In the genomic region with DNA sequence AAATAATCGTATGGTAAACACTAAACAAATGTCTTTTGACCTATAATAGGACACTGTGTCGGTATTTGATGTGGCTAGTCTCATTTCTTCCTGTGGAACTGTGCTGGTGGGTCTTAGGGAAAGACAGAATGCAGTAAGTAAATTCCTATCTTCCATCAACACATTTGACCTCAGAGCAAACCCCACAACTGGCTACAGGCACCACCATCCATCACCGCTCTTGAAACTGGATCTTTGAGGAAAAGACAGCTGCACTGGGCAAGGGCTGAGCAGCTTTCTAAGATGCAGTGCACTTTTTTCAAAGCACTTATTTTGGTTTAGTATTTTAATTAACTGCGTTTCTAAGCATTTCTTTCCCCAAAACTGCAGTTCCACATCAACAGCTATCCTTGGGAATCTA, we compare ENCODE assay signal across 22 mouse cellular contexts.
DNase-seq lines count a peak whose midpoint lies in the region; ATAC-seq and TF ChIP-seq lines count a peak whose summit lies in the region.
"Had no signal": no experiment of that assay in that cellular context is flagged by ENCODE, and none has a peak within 500 bp of the region (broad histone marks: within the 10 kb centered on the region; RNA-seq: fewer than 3 reads in every experiment).

No protein-coding gene starts in this region.

- no peak overlapping the region for H3K27ac ChIP-seq in hindbrain, embryonic 14.5 days
- no peak overlapping the region for H3K27ac ChIP-seq in hindbrain, embryonic 11.5 days (ENCODE audit: low read depth, low read length)
- H3K27ac ChIP-seq in neural tube, embryonic 12.5 days, result no peak overlapping the region
- H3K27ac ChIP-seq in liver, embryonic 12.5 days, result no peak overlapping the region
- H3K27ac ChIP-seq: embryonic facial prominence, embryonic 13.5 days; forebrain, embryonic 13.5 days; layer of hippocampus, adult 2 months; liver, embryonic 13.5 days; midbrain, embryonic 13.5 days had no signal

- H3K9ac ChIP-seq in hindbrain, embryonic 14.5 days, result no peak overlapping the region
- H3K9ac ChIP-seq in hindbrain, embryonic 11.5 days (ENCODE audit: low read depth, low read length), result no peak overlapping the region
- H3K9ac ChIP-seq in neural tube, embryonic 12.5 days, result no peak overlapping the region
- no peak overlapping the region for H3K9ac ChIP-seq in liver, embryonic 12.5 days
- H3K9ac ChIP-seq: embryonic facial prominence, embryonic 13.5 days; forebrain, embryonic 13.5 days; liver, embryonic 13.5 days; lung, embryonic 14.5 days; midbrain, embryonic 13.5 days had no signal

- peaks cover 31% of the 10 kb centered on the region for H3K4me1 ChIP-seq in hindbrain, embryonic 14.5 days (replicated peaks; ENCODE audit: control insufficient read depth, insufficient read depth, low read length)
- no peaks in the 10 kb centered on the region for H3K4me1 ChIP-seq in hindbrain, embryonic 11.5 days (replicated peaks; ENCODE audit: control insufficient read depth, insufficient read depth, low read length)
- H3K4me1 ChIP-seq in neural tube, embryonic 12.5 days, result peaks cover 25% of the 10 kb centered on the region
- H3K4me1 ChIP-seq in liver, embryonic 12.5 days, result no peaks in the 10 kb centered on the region
- H3K4me1 ChIP-seq: liver, embryonic 13.5 days had no signal

- no peak for ATAC-seq in hindbrain, embryonic 14.5 days (ENCODE audit: low FRiP score)
- no peak for ATAC-seq in hindbrain, embryonic 11.5 days (ENCODE audit: low FRiP score)
- no peak for ATAC-seq in neural tube, embryonic 12.5 days (ENCODE audit: low FRiP score, low read depth)
- ATAC-seq in liver, embryonic 12.5 days, result no peak
- ATAC-seq: CD4-positive, CD25-positive, alpha-beta regulatory T cell, adult 4 months; forebrain, embryonic 13.5 days; inflammation-experienced regulatory T-cells, adult 6 months; midbrain, embryonic 13.5 days had no signal

- H3ac ChIP-seq in C2C12 (ENCODE audit: control insufficient read depth, insufficient read length, low read depth), result no peak overlapping the region

- WGBS in hindbrain, embryonic 14.5 days, result 78% methylated on average over 4 of the region's 4 CpGs
- WGBS in hindbrain, embryonic 11.5 days, result 69% methylated on average over 4 of the region's 4 CpGs
- WGBS in neural tube, embryonic 12.5 days, result 58% methylated on average over 4 of the region's 4 CpGs
- 50% methylated on average over 4 of the region's 4 CpGs for WGBS in liver, embryonic 12.5 days (ENCODE audit: insufficient replicate concordance)

- TF ChIP-seq CTCF in C2C12 (IDR thresholded peaks at IDR 0.05; ENCODE audit: control insufficient read depth, insufficient read depth, insufficient read length), result no peak

- H3K9me3 ChIP-seq in hindbrain, embryonic 14.5 days (ENCODE audit: control insufficient read depth, low read length), result no peaks in the 10 kb centered on the region
- no peaks in the 10 kb centered on the region for H3K9me3 ChIP-seq in hindbrain, embryonic 11.5 days (ENCODE audit: control insufficient read depth, low read length)
- no peaks in the 10 kb centered on the region for H3K9me3 ChIP-seq in neural tube, embryonic 12.5 days
- H3K9me3 ChIP-seq in liver, embryonic 12.5 days (replicated peaks), result no peaks in the 10 kb centered on the region
- H3K9me3 ChIP-seq: embryonic facial prominence, embryonic 13.5 days; forebrain, embryonic 13.5 days; liver, embryonic 13.5 days; midbrain, embryonic 13.5 days had no signal

- H3K36me3 ChIP-seq in hindbrain, embryonic 14.5 days (replicated peaks; ENCODE audit: control insufficient read depth, insufficient read depth), result no peaks in the 10 kb centered on the region
- H3K36me3 ChIP-seq in hindbrain, embryonic 11.5 days (ENCODE audit: control insufficient read depth, insufficient read depth, low read length), result no peaks in the 10 kb centered on the region
- no peaks in the 10 kb centered on the region for H3K36me3 ChIP-seq in C2C12 (ENCODE audit: control insufficient read depth, insufficient read depth)
- no peaks in the 10 kb centered on the region for H3K36me3 ChIP-seq in neural tube, embryonic 12.5 days
- H3K36me3 ChIP-seq in liver, embryonic 12.5 days, result no peaks in the 10 kb centered on the region
- H3K36me3 ChIP-seq: embryonic facial prominence, embryonic 13.5 days; liver, embryonic 13.5 days; midbrain, embryonic 13.5 days had no signal

- H3K27me3 ChIP-seq in hindbrain, embryonic 14.5 days (ENCODE audit: control insufficient read depth, insufficient read depth, low read length), result no peaks in the 10 kb centered on the region
- no peaks in the 10 kb centered on the region for H3K27me3 ChIP-seq in hindbrain, embryonic 11.5 days (ENCODE audit: control insufficient read depth, insufficient read depth, low read length)
- no peaks in the 10 kb centered on the region for H3K27me3 ChIP-seq in C2C12 (ENCODE audit: control insufficient read depth, insufficient read depth, insufficient read length)
- no peaks in the 10 kb centered on the region for H3K27me3 ChIP-seq in neural tube, embryonic 12.5 days (replicated peaks)
- peaks cover 6% of the 10 kb centered on the region for H3K27me3 ChIP-seq in liver, embryonic 12.5 days (replicated peaks)
- H3K27me3 ChIP-seq: embryonic facial prominence, embryonic 13.5 days; forebrain, embryonic 13.5 days; midbrain, embryonic 13.5 days had no signal

- DNase-seq in cerebellum, adult 9-10 months, result peak; percentile 17
- no peak for DNase-seq in cerebellum, postnatal 4 days (ENCODE audit: low spot score in 2 of 2)
- DNase-seq in hindbrain, embryonic 14.5 days (ENCODE audit: low spot score), result no peak
- no peak for DNase-seq in hindbrain, embryonic 11.5 days (ENCODE audit: low spot score)
- no peak for DNase-seq in right cerebral cortex, adult 2 months (ENCODE audit: low spot score in 2 of 2)
- DNase-seq: adrenal gland, postnatal 14 days; cerebellum, adult 2 months; cerebellum, postnatal 36 days; heart, adult 18-20 months; kidney, adult 2 months; kidney, postnatal 14 days; liver, embryonic 13.5 days; lung, embryonic 14.5 days had no signal

- peak overlapping the region; percentile 37 for H3K4me2 ChIP-seq in hindbrain, embryonic 14.5 days (replicated peaks)
- no peak overlapping the region for H3K4me2 ChIP-seq in hindbrain, embryonic 11.5 days (replicated peaks; ENCODE audit: low read depth, low read length)
- peak overlapping the region; percentile 19 for H3K4me2 ChIP-seq in neural tube, embryonic 12.5 days (replicated peaks)
- no peak overlapping the region for H3K4me2 ChIP-seq in liver, embryonic 12.5 days
- H3K4me2 ChIP-seq: embryonic facial prominence, embryonic 13.5 days; forebrain, embryonic 13.5 days; liver, embryonic 13.5 days; lung, embryonic 14.5 days; midbrain, embryonic 13.5 days had no signal

- no peak overlapping the region for H3K4me3 ChIP-seq in hindbrain, embryonic 14.5 days (replicated peaks; ENCODE audit: low read length)
- no peak overlapping the region for H3K4me3 ChIP-seq in hindbrain, embryonic 11.5 days (ENCODE audit: low read depth, low read length)
- H3K4me3 ChIP-seq in C2C12 (ENCODE audit: insufficient read depth, poor library complexity, severe bottlenecking), result no peak overlapping the region
- H3K4me3 ChIP-seq in neural tube, embryonic 12.5 days, result no peak overlapping the region
- H3K4me3 ChIP-seq in liver, embryonic 12.5 days, result no peak overlapping the region
- H3K4me3 ChIP-seq: embryonic facial prominence, embryonic 13.5 days; forebrain, embryonic 13.5 days; layer of hippocampus, adult 2 months; liver, embryonic 13.5 days; midbrain, embryonic 13.5 days had no signal

- no peaks in the 10 kb centered on the region for H3K79me3 ChIP-seq in C2C12 (ENCODE audit: low read depth)

- no peaks in the 10 kb centered on the region for H3K79me2 ChIP-seq in C2C12 (ENCODE audit: control insufficient read depth, insufficient read depth)

TF ChIP-seq in C2C12, 6 proteins besides CTCF, POLR2A, EP300 and RAD21:
- TF ChIP-seq MAX (IDR thresholded peaks at IDR 0.05) (no peak), MYOD1 (IDR thresholded peaks at IDR 0.05; ENCODE audit: control insufficient read depth, insufficient read length, low read depth) (peak; percentile 84)

Comparison
In these comparisons a context has a peak if more than half of its experiments do, and no peak if none do; other contexts are left out.
1. H3K4me2 ChIP-seq: peak in hindbrain, embryonic 14.5 days (single experiment) and neural tube, embryonic 12.5 days (single experiment); none in hindbrain, embryonic 11.5 days (single experiment) and liver, embryonic 12.5 days (single experiment).